Mouse (Mus musculus) layer of hippocampus, adult 8-10 months (tissue): ENCODE measurements at regions not wholly inside any gene's neighbourhood (a gene's known extent, or its start where the extent isn't known, plus 50 kb on each side); places are given as distances from the start of the nearest gene placed in this dataset.
"Not testable (repeated sequence)": the region's sequence is repeated elsewhere in the genome, so short reads cannot be mapped to it uniquely, and the experiment has no call there.

Experiments
- DNase-seq, 2 experiments: peaks; one replicate each; pipeline ENCODE4 v3.0.0; 2022; ENCODE audit warnings: low spot score in 2 of 2

- no peak for DNase-seq
Measured at GRCm38 (mm10) chr2:171985813-171986572, 57.3 kb downstream of the Cbln4 start.

DNA sequence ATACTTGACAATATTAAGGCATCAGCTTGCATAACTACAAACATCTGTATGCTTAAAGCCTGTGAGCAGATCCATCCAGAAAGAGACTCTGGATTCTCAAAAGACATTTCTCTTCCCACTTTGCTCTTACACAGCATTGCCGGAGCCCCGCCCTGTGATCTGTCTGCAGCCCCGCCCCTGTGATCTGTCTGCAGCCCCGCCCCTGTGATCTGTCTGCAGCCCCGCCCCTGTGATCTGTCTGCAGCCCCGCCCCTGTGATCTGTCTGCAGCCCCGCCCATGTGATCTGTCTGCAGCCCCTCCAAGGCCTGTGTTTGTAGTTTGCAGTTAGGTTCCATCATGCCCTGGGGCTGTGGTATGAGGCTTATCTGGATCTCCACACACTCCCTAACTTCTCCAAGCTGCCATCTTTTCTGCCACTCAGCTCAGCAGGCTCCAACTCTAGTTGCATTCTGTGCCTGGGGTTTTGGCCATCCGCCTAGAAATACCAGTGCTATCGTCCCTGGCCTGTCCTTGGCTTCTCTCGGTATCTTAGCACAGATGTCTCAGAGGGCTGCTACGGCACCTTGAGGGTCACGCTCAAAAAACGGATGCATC, 73.9 kb downstream of the Cbln4 start:
- DNase-seq = no peak

DNA sequence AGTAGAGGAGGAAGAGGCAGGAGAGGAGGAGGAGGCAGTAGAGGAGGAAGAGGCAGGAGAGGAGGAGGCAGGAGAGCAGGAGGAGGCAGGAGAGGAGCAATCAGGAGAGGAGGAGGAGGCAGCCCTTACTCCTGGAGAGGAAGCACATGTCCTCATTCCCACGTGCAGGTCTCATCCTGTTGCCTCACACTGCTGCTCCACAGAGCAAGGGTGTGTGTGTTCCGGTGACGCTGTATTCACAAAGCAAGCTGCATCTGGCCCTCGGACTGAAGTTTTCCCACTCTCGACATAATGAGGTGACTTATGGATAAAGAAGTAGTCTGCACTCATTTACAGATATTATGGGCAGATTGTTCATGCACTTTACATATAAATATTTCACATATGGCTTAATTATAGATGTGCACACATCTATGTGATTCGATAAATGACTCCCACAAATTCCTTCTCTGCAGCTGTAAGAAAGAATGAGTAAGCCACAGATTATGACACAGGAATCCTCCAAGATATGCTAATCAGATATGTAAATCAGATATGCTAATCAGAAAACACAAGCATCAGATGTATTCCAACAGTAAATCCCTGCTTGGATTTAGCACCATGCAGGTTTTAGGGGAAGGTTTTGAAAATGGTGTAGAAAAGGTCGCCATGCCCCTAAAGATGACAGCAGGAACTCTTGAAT, 96.6 kb downstream of the Cbln4 start:
- DNase-seq = peak; percentile 18

DNA sequence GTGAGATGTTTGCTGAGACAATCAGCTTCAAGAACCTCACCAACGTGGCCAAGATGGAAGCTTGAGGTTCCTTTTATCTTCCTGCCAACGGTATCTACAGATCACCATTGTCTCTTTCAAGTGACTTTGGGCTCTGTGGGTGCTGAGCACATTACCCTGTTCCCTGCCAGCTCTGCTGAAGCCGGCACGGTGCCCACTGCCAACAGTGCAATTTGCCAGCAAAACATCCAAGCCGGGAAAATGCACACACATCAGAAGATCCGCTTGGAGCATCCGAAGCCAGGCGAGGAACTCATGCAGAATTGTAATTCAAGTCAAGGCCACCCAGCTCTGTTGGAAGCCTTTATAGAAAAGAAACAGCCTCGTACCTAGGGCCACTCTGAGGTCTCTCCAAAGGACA, 100.6 kb downstream of the Cbln4 start:
- DNase-seq = peak; percentile 8 to 44

DNA sequence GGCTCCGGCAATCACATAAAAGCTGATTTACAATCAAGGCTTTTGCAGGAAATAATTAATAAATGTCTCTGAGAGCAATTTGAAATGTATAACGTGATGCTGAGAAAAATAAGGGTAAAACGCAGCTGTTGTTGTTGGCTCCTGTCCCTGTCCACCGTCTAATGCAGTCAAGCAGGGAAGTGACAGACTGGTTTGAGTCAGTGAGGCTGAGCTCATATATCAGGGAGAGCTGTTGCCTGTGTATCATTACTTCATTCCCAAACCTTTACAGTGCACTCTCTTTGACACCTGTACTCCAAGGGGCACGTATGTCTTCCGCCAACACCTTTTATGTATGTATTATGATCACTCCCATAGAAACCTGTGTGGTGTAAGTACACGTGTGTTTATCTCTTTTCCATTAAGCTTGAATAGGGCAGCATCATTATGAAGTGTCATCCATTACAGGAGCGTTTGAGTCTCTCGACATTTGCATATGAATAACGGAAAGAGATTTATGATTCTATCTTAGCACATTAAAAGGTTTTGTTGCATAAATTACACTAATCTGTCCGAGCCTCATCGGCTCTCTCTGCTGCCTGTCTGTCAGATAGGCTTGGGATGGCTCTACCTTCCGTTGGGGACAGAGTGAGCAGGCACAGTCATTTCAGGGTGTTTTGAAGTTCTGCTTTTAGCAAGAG, 107.5 kb downstream of the Cbln4 start:
- DNase-seq = no peak

DNA sequence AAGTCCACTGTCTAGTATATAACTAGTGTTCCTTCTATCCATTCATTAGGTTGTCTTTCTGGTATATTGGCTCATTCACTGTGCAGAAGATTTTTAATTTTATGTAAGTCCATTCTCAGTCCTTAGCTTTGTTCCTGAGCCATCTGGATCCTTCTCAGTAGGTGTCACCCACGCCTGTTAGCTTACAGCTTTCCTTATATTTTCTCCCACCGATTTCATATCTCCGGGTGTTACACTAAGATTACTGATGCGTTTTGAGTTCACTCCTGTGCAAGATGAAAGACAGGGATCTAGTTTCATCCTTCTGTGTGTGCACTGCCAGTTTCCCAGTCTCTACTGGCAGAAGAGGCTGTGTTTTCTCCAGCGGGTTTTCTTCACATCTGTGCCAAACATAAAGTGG, 122.3 kb downstream of the Cbln4 start:
- no peak for DNase-seq

- no peak for DNase-seq
Measured at GRCm38 (mm10) chr2:171887306-171887705, 156.0 kb downstream of the Cbln4 start.

- not testable (repeated sequence) for DNase-seq
Measured at GRCm38 (mm10) chr2:171879238-171879960, 163.9 kb downstream of the Cbln4 start.

- DNase-seq = no peak
Measured at GRCm38 (mm10) chr2:171867550-171867949, 175.7 kb downstream of the Cbln4 start.

- no peak for DNase-seq
Measured at GRCm38 (mm10) chr2:171864376-171864965, 178.8 kb downstream of the Cbln4 start.

DNA sequence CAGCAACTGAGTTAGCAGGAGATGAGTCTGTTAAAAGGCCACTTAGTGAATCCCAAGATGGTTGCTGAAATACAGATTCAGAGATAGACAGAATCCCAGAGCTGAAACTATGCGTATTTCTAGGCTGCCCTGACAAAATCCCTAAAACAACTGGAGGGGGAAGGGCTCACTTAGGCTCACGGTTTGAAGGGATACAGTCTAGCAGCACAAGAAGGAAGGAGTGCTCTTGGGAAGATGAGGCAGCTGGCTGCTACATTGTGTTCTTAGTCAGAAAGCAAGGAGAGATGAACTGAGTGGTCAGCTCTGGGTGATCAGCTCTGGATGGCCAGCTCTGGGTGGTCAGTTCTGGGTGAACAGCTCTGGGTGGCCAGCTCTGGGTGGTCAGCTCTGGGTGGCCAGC, 180.6 kb downstream of the Cbln4 start:
- no peak for DNase-seq

DNA sequence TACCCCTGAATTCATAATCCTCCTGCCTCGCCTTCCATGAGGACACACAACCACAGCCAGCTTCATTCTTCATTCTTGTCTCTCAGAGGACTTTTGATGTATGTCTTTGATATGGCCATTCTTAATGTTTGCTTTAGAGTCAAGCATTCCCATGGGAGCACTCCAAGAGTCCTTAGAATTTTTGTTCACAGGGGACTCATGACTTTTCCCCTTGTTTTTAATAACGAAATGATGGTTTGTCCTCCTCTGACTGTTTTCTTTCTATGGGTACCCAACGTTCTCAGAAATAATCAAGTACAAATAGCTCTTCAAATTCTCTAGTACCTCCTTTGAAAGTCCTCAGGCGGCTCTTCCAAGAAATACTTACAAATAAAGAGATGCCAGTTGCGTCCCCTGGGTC, 184.4 kb downstream of the Cbln4 start:
- no peak for DNase-seq

DNA sequence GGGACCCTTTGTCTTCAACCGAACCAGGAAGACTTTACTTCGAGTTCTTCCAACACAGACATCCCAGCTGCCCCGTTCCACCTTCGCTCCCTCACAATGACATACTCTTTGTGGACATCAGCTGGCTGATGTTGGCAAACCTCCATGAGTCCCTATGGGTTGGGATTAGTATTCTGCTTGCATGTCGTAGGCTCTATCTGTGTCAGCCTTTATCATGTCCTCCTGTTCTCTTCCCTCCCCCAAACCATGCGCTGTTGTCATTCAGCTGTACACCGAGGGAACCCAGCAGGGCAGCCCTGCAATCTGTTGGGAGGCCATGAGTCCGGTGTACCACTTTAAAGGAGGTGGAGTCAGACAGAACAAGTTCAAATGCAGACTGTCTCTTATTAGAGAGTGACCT, 186.8 kb downstream of the Cbln4 start:
- DNase-seq = no peak

GRCm38 (mm10) chr2:171846826-171847492, 196.3 kb downstream of the Cbln4 start:
- DNase-seq = peak in 1 of 2 experiments; percentile 7

DNA sequence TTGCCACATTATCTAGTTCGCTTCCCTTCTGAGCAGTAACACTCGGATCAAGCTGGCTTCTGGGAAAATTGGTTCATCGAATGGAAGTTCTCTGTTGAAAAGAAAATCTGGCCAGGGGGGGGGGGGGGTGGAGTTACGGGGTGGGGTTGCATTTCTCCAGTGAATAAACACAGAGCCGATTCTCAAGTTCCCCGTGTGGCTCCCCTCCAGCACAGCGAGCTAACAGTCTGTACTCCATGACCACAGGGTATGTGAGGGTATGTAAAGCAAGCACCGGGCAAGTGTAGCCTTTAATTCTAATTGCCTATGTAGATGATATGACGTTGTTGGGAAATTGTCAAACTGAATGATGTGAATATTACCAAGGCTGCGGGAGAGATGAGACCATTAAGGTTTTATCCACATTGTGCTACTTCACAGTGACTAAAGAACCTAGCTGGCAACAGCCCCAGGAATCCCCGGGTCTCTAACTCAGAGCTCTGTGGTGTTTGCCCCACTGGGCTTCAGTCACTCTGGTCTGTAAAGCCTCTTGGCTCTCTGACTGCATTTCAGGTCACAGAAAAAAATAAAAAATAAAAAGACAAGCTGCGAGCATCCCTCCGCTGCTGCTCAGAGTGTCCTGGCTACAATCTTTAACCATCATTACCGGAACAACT, 203.1 kb downstream of the Cbln4 start:
- DNase-seq = no peak

- DNase-seq = no peak
Measured at GRCm38 (mm10) chr2:171822156-171822555, 221.1 kb downstream of the Cbln4 start.

DNA sequence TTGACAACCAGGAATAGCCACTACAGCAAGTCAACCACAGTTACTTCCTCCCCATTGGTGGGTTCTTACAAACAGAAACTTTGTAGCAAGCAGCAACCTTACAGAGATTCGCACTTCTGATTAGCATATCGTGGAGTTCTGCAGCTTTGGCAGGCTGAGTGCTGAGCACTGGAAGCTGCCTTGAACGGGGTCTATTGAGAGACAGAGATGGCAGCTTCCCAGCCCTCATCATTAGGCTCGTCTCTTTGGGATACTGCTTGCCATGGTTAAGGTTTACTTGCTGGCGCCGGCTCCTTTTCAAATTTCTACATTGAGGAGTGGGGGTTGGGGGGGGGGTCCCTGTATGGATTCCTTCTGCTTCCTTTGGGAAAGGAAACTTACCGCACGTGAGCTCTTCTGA, 224.8 kb downstream of the Cbln4 start:
- DNase-seq = no peak

GRCm38 (mm10) chr2:171816685-171817419, 226.4 kb downstream of the Cbln4 start:
- peak; percentile 52 to 62 for DNase-seq

- no peak for DNase-seq
Measured at GRCm38 (mm10) chr2:171812701-171813100, 230.6 kb downstream of the Cbln4 start.
